Mouse (Mus musculus) lung, adult 2 months (tissue): ENCODE measurements at regions not wholly inside any gene's neighbourhood (a gene's known extent, or its start where the extent isn't known, plus 50 kb on each side); places are given as distances from the start of the nearest gene placed in this dataset.
A peak's percentile ranks its signal among the peaks of the same experiment; 100 is the strongest.

ENCODE experiments used
- CTCF ChIP-seq: fragments of 200-500 bp; IDR thresholded peaks from 2 replicates; pipeline ENCODE4 v1.5.1; 2011; ENCODE audit warnings: mild to moderate bottlenecking, low read length, control low read depth; ENCODE audit not compliant: insufficient read depth
- POLR2A ChIP-seq: fragments of 200-500 bp; IDR thresholded peaks from 2 replicates; pipeline ENCODE4 v1.6.1; 2011; ENCODE audit warnings: low read depth, mild to moderate bottlenecking, control low read depth, low read length, borderline replicate concordance; ENCODE audit errors: extremely low read depth

DNA sequence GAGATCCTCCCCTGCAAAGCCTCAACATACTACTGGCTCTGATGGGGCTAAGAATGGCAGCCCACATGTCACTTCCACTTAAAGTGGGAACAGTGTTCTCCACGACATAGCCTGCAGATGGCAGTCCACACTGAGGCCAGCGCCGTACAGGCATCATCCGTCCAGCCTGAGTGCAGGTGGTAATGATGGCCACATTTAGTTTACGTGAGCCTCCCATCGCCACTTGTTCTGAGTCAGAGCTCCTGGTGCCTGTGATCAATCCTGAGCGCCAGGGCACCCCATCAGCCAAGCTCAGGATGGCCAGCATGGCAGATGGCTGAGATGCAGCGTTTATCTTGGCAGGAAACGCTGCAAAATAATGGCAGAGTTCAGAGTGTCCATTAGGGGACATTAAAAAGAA lies 159.6 kb downstream of the Adgrd1 start:
- TF ChIP-seq CTCF (peak; percentile 51; the same call in 1 of the 2 replicates), POLR2A (no peak)
